Mouse (Mus musculus) mature B cell (primary cell): ENCODE results near the gene Paqr6.
"Not testable (repeated sequence)": the region's sequence is repeated elsewhere in the genome, so short reads cannot be mapped to it uniquely, and the experiment has no call there.

Experiments
- in situ Hi-C: fragments of 300-500 bp; cut with MboI; formaldehyde crosslinking; loops from 2 replicates; pipeline ENCODE4 v1.14.3; 2019

The Paqr6 gene

GRCm38 (mm10) chr3:88366830-88367428 is 2.5 kb downstream of the Paqr6 start:
- in situ Hi-C loops = not testable (repeated sequence)

GRCm38 (mm10) chr3:88367517-88367916 is 3.1 kb downstream of the Paqr6 start:
- in situ Hi-C loops = not testable (repeated sequence)

GRCm38 (mm10) chr3:88368511-88368910 is 4.1 kb downstream of the Paqr6 start:
- in situ Hi-C loops = not testable (repeated sequence)

GRCm38 (mm10) chr3:88372643-88373042 is 8.3 kb downstream of the Paqr6 start, which contains the start of gene Bglap3:
Bglap3 (minus strand) TSS chr3:88372743.
- in situ Hi-C loops = not testable (repeated sequence)

- in situ Hi-C loops = not testable (repeated sequence)
These were observed 11.6 kb downstream of the Paqr6 start for GRCm38 (mm10) chr3:88375750-88376626.

- in situ Hi-C loops = not testable (repeated sequence)
These were observed 12.3 kb downstream of the Paqr6 start for GRCm38 (mm10) chr3:88376644-88377043.

- in situ Hi-C loops = not testable (repeated sequence)
These were observed 14.2 kb downstream of the Paqr6 start, which contains the start of gene Bglap2 for GRCm38 (mm10) chr3:88378599-88378998. Bglap2 (minus strand) TSS chr3:88378699.

GRCm38 (mm10) chr3:88381389-88382315 is 17.3 kb downstream of the Paqr6 start:
- in situ Hi-C loops = not testable (repeated sequence)

GRCm38 (mm10) chr3:88382383-88382782 is 18.0 kb downstream of the Paqr6 start:
- in situ Hi-C loops = not testable (repeated sequence)

- in situ Hi-C loops = no loop called here
These were observed 20.0 kb downstream of the Paqr6 start, which contains the start of gene Bglap for GRCm38 (mm10) chr3:88384364-88384763. Bglap (minus strand) TSS chr3:88384464.

GRCm38 (mm10) chr3:88393776-88394375 is 29.5 kb downstream of the Paqr6 start:
- in situ Hi-C loops = no loop called here

- in situ Hi-C loops = no loop called here
These were observed 30.9 kb downstream of the Paqr6 start for GRCm38 (mm10) chr3:88395288-88395687.

- in situ Hi-C loops = no loop called here
These were observed 31.4 kb downstream of the Paqr6 start for GRCm38 (mm10) chr3:88395742-88396141.

- in situ Hi-C loops = no loop called here
These were observed 34.3 kb downstream of the Paqr6 start for GRCm38 (mm10) chr3:88398666-88399065.

GRCm38 (mm10) chr3:88403522-88404230 is 39.3 kb downstream of the Paqr6 start:
- in situ Hi-C loops = no loop called here

GRCm38 (mm10) chr3:88407090-88407489 is 42.7 kb downstream of the Paqr6 start:
- in situ Hi-C loops = loop anchor here (5.0 kb wide), 2 partner anchors 55 to 125 kb away; partner anchors contain the start of genes Mex3a and Sema4a

- in situ Hi-C loops = loop anchor here (5.0 kb wide), 2 partner anchors 55 to 125 kb away; partner anchors contain the start of genes Mex3a and Sema4a
These were observed 43.1 kb downstream of the Paqr6 start for GRCm38 (mm10) chr3:88407529-88407928.

GRCm38 (mm10) chr3:88408953-88409352 is 44.6 kb downstream of the Paqr6 start:
- in situ Hi-C loops = loop anchor here (5.0 kb wide), 2 partner anchors 53 to 123 kb away; partner anchors contain the start of genes Mex3a and Sema4a

- in situ Hi-C loops = loop anchor here (5.0 kb wide), 2 partner anchors 52 to 122 kb away; partner anchors contain the start of genes Mex3a and Sema4a
These were observed 45.6 kb downstream of the Paqr6 start, which contains the start of gene Pmf1 for GRCm38 (mm10) chr3:88409741-88410644. Pmf1 (minus strand) TSS chr3:88410331.
